Mouse (Mus musculus) erythroblast, embryonic 14.5 days (primary cell): ENCODE data around the gene Gm17087.

Experiments
- GATA1 ChIP-seq: IDR thresholded peaks from 2 replicates; pipeline ENCODE4 v1.6.1; 2012; ENCODE audit warnings: low read length, inconsistent platforms, mixed read lengths
- TAL1 ChIP-seq: IDR thresholded peaks from 3 replicates; pipeline ENCODE4 v1.6.1; 2012; ENCODE audit warnings: low read length, inconsistent platforms, mixed read lengths

- TF ChIP-seq GATA1 (no peak), TAL1 (no peak)
Measured at GRCm38 (mm10) chr17:8613882-8614551, 47.3 kb upstream of the Gm17087 start.
